Mouse (Mus musculus) CD4-positive, CD25-positive, alpha-beta regulatory T cell, adult 9 weeks (primary cell): Measurements from ENCODE around the gene Pcdh9. TPM values are rescaled to one million over a fixed set of nuclear protein-coding genes. Genes with fewer than 3 reads are reported as not detected.

Source experiments
- polyA plus RNA-seq: library from polyadenylated mRNA; unstranded; fragments of 100-300 nt; shearing (Covaris generic); gene quantifications from one replicate; pipeline ENCODE4 v1.2.1, GENCODE M21; 2017

The Pcdh9 gene
- not detected for polyA plus RNA-seq

DNA sequence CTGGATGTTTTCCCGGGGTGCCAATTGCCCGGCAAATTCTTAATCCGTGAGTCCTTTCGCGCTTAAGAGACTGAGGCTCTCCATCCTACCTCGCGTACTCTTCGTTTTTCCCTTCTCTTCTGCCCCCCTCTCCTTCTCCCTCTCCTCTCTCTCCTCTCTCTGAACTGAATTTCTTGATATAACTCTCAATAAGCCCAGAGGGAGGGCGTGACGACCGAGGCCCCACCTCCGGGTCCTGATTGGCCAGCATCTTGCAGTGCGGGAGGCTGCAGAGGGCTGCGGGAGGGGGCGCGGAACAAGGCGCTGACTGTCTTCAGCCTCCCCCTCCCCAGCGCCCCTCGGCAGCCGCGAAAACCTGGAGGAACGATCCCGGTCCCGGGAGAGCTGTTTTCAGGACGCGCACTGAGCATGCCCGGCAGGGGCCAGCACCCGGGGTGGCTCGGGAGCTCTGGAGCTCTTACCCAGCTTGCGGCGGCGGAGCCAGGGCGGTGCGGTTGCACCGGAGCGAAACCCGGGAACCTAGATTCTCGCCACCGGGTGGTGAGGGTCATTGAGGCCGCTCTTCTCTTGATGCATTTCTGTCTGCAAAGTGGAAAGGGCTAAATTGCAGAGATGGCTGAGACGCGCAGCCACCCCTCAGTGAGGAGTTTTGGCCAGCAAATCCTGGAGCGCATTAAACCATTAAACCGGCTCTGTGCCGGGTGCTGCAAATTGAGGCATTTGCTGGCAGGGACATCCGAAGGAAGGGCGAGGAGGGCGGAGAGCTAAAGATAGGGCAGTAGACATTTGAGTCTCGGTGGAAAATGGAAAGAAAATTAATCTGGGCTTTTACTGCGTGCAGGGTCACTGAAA lies at the start of gene Pcdh9:
Gene Pcdh9, minus strand, starts transcription at position 161 of the 852 bp plus-strand sequence.

